Mouse (Mus musculus): ENCODE results near the gene St3gal3.

The St3gal3 gene

DNA sequence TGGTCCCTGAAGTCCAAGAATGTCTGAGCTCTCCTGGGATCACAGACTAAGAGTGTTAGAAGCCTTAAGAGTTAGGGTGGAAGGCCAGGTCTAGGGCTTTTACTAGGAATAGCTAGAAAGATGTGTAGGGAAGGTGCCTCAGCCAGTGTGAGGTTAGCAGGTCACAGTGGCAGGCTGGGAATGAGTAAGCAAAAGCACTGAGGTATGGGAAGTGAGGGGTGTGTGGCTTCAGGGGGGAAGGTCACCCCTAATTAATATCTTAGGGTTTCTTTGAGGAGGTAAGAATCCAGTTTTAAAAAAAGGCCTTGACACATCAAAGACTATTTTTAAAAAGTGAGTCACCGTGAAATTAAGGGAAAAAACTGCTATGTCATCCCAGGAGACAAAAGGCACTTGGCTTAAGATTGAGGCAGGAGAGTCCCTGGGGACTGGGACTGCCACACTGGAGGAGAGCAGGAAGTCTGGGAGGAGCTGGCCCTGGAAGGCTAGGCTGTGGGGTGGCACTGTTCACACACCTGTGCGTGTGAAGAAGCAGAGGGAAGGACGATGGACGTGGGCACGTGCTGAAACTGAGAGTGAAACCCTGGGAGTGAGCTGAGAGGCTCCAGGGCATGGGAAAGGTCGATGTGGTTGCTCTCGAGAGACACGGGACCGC is 72.8 kb downstream of the St3gal3 start:
- in situ Hi-C loops (cut with MboI; ENCODE audit: unreplicated experiment in 2 of 2): no loop called here

DNA sequence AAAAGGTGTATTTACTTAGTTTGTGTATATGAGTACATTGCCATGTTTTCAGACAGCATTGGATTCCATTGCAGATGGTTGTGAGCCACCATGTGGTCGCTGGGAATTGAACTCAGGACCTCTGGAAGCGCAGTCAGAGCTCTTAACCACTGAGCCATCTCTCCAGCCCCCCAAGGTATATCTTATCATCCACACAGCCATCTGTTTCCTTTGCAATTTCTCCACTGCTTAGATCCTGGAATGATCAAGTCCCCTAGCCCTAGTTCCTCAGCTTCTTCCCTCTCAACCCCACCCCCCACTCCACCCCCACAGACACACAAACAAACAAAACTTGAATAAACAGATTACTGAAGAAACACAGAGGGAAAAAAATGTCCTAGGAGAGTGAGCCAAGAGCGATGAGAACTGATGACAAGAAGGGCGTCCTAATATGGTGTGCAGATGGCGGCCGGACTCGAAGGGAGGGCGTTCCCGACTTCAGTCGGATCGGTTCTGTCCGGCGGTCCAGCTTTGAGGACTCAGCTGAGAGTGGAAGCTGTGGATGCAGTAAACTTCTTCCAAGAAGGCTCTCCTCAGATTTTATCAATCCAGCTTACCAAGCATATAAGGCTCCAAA is 73.7 kb downstream of the St3gal3 start:
- in situ Hi-C loops (cut with MboI; ENCODE audit: unreplicated experiment in 2 of 2): no loop called here

DNA sequence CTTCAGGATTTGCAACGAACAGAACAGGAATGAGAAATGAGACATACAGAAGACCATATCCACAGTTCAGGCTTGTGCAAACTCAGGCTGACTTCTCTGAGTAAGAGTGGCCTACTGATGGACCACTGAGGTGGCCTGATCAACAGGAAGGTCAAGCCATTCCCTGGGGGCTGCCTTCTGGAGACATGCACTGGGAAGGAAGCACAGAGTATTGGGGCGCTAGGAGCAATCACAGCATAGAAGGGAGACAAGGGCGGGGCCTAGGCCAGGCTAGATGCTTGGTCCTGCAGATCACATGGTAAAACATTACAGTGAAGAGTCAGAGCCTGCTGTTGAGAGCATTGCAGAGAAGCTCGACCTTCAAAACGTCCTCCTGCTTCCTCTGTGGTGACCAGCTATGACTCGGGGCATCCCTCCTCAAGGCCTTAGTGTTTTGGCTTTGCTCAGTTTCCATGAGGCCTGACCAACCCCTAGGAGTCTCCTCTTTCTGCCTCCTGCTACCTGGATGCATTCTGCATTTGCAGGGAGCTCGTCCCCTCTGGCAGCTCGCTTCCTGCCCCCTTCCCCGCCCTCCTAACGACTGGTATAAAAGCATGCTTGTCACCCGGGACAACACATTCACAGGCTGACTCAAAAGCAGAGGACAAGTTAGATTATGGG is 74.8 kb downstream of the St3gal3 start:
- in situ Hi-C loops (cut with MboI; ENCODE audit: unreplicated experiment in 2 of 2): no loop called here

DNA sequence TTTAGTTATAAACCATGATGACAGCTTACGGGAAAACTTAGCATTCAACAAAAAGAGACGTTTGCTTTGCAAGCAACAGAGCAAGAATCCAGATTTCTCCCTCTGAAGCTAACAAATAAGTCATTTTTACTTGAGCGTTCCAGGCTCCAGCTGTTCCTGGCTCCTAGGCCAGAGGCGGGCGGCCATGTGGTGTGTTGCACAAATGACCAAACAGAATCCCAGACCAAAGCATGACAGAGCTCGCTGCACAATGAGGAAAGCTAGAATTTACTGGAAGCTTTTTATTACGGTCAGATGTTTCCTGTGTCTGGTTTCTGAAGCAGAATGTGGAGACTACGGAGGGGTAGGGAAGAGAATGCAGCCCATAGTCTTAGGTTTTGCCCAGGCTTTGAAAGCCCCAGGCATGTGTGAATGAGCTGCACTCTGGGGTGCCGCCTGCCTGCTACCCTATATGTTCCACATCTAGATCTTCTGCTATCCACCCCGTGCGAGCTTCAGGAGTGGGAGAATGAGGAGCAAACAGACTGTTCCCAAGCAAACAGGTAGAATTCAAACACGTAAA is 76.5 kb downstream of the St3gal3 start:
- in situ Hi-C loops (cut with MboI; ENCODE audit: unreplicated experiment in 2 of 2): no loop called here

DNA sequence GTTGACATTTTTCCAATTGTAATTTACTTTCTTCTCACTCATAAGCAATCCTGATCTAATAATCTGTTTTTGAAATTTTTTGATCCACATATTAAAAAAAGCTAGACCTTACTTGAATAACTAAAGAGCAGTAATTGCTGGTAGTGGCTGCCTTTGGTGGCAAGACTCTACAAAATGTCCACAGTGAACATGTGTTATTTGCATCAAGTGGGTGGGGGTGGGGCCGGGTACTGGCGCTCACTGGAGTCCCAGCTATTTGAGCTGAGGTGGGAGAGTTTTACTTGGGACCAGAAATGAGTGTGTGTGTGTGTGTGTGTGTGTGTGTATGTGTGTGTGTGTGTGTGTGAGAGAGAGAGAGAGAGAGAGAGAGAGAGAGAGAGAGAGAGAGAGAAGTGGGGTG is 77.6 kb downstream of the St3gal3 start:
- in situ Hi-C loops (cut with MboI; ENCODE audit: unreplicated experiment in 2 of 2): no loop called here

DNA sequence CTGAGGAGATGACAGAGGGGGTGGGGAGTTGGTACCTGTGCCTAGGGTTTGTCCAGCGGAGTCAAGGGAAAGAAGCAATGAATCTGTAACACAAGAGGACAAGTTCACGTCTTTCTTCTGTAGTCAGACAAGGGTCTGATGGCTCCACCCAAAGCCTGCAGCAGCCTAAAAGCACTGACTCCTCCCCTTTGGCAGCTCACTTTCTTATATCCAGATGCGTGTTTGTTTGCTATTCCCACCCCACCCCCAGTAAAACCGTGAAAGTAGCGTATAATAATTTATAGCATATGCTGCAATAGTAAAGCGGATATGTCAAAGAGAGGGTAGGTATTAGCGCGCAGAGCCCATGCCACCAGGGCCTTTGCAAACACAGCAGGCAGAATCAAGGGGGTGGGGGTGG is 80.1 kb downstream of the St3gal3 start:
- in situ Hi-C loops (cut with MboI; ENCODE audit: unreplicated experiment in 2 of 2): no loop called here

DNA sequence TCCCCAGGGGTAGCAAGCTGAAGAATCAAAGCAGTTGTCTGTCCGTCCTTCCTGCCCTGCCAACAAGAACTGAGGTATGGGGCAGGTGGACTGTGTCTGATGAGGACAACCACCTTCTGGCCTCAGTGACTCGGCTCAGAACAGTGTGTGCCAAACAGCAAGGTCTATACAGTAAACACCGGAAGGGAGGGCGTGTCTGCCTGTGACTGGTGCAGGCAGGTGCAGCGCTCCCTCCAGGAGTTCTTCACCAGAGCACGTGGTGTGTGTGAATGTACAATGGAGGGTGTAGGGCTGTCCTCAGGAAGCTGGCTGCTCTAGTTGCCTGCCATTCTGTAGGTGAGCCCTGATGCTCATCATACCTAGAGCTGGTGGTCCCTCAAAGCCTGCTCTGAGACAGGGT is 80.8 kb downstream of the St3gal3 start:
- in situ Hi-C loops (cut with MboI; ENCODE audit: unreplicated experiment in 2 of 2): no loop called here

DNA sequence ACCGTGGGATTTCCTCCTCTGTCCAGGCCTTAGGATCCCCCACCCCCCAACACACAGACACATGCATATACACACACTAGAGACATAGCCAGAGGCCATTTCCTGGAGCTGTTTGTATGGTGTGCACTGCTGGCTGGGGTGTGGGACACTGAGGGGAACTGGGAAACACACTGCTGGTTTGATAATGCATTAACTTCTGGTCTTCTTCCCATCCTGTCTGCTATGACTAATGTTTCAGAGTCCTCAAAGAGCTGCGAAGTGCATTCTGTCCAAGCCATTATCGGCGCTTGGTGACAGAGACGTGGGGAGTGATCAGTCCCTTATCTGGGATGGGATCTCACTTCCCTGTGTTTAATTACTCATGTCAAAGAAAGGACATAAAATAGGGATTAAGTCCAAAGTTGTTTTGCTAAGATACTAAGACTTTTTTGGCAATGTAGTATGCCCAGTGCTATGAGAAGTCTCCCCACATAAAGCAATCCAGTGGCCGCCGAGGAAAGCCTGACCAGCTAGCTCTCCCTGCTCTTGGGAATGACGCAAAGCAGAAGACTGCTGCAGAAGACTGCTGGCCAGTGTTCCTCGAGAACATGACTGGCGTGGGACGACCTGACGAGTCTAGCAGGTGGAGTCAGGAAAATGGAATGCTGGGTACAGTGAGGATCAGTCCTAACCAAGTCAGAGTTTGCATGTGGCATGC is 85.0 kb downstream of the St3gal3 start:
- in situ Hi-C loops (cut with MboI; ENCODE audit: unreplicated experiment in 2 of 2): no loop called here

DNA sequence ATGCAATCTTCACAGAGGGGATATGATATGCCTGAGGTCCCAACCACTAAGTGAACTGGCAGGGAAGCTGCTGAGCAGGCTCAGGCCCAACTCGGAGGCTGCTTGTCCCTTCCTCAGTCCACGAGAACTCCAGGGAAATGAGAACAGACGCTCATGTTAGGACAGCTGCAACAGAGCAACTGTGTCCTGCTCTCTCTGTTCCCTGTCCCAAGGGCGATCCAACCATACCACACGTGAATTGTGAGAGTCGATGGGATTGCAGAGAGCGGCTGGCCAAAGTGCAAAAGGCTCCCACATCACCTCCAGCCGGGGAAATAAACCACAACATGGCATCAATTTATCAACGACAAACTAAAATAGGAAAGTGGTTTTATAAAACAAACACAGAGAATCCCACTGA is 90.2 kb downstream of the St3gal3 start:
- in situ Hi-C loops (cut with MboI; ENCODE audit: unreplicated experiment in 2 of 2): no loop called here

DNA sequence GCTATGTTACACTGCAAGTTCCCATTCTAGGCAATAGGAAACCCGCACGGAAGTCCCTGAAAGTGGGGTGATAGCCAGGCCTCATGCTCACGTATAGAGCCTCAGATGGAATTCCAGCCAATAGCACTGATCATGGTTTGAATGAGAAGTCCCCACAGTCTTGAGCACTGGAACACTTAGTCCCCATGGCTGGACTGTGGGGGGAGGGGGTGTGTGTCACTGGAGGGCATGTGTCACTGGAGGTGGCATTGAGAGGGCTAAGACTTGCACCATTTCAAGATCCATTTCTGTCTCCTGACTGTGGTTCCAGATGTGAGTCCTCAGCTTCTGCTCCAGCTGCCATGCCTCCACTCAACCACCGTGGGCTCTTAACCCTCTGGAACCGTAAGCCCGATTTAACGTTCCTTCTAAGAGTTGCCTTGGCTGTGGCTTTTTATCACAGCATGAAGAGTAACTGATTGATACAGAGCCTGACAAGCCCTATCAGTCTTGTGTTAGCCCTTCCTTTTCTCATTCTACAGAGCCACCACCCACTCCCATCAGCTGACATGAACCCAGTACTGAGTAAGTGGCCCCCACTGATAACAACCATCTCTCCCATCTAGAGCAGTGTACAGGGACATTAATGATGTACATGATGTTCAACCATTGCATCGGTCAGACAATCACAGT is 91.2 kb downstream of the St3gal3 start:
- in situ Hi-C loops (cut with MboI; ENCODE audit: unreplicated experiment in 2 of 2): no loop called here

DNA sequence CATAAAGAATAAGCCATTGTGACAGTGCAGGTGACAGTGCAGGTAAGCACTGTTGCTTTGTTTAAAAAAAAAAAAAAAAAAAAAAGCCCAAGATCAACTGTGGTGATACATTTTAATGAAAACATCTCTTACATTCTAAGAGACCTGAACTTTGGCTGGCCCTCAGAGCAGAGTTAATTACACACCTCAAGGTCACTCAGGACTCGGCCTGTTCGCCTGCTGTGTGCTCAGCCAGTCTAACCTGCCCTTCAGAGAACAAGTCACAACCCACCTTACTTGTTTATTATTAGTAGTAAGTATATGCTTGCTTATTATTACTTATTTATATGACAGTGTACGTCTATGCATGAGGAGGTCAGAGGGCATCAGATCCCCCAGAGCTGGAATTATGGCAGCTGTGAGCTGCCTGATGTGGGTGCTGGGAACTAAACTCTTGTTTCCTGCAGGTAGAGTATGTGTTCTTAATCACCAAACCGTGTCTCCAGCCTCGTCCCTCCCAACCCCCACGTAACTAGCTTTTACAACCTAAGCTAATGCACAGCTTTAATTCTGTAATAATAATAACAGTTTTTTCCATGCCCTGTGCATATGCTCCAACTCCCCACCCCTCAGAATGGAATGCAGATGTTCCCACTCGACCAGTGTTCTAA is 91.9 kb downstream of the St3gal3 start:
- in situ Hi-C loops (cut with MboI; ENCODE audit: unreplicated experiment in 2 of 2): no loop called here

DNA sequence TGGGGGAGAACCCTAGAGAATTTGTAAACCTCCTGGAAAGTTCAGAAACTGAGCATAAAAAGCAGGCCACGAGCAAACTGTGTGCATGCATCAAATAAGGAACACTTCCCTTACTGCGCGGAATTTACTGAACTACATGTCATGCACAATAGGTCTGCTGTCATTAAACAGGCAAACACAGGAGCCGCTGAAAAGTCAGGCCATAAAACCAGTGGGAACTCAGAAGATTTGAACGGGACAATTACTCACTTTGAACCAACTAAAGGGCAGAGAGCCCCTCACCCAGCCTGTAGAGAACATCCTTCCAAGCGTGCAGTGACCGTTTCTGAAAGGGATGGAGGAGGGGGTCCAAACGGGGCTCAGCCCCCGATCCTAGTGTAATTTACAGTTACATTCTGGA is 93.6 kb downstream of the St3gal3 start:
- in situ Hi-C loops (cut with MboI; ENCODE audit: unreplicated experiment in 2 of 2): no loop called here

DNA sequence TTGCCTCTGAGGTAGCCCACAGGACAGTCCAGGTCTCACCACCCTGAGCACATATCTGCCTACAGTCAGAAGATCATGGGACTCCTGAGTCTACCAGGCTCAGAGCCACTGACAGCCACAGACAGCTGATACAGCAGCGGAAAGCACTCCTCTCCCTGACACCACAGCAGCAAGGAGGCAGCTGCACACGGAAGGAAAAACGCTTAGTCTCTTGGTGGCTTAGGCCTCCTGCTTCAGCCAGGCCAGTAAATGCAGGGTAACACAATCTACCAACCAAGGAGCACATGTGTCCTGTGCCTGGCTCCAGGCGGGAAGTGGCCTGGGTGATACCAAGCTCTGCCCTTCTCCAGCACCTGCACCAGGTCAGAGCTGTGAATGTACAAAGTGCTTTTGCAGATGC is 94.1 kb downstream of the St3gal3 start:
- in situ Hi-C loops (cut with MboI; ENCODE audit: unreplicated experiment in 2 of 2): no loop called here

DNA sequence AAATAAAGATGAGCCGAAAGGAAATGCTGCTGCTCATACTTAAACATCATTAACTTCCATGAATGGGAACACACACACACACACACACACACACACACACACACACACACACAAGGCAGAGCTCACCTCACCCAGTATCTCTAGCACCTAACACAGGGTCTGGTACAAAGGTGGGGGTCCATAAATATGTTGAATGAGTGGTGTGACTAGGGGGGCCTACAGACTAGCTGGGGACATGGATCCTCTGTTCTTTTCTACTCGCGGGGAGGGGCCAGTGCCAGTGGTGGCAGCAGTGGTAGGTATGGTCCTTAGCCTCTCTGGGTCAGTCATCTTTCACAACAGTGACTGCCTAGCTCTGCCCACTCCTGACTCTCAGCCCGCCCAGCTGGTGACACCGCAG is 94.8 kb downstream of the St3gal3 start:
- in situ Hi-C loops (cut with MboI; ENCODE audit: unreplicated experiment in 2 of 2): no loop called here

DNA sequence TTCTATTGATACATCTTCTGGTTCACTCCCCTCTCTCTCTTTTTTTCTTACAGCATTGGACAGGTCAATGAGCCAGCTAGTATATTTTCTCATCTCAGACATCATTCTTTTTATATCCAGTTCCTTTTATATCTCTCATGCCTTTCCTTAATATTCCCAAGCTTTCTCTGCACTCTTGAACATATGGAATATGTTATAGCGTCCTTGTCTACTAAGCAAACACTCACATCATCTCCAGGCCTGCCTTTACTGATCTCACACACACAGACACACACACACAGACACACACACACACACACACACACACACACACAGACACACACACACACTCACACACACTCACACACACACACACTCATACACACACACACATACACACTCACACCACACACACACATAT is 96.7 kb downstream of the St3gal3 start:
- in situ Hi-C loops (cut with MboI; ENCODE audit: unreplicated experiment in 2 of 2): no loop called here

DNA sequence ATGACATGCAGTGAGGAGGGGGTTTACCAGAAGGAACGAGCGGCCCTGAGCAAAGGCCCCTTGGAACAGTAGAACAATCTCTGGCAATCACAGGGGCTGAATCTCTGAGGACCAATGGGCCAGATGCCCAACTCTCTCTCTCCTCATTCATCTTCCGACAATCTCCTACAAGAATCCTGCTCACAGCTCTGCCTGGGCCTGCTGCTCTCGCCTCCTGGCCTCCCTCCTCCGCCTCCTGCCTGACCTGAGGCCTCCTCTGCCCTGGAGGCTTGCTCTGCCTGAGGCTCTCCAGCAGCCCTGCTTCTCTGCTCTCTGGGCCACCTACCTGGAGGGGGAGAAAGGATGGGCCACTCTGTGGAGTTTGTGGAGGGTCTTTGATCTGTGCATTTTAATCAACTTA is 97.3 kb downstream of the St3gal3 start:
- in situ Hi-C loops (cut with MboI; ENCODE audit: unreplicated experiment in 2 of 2): no loop called here

DNA sequence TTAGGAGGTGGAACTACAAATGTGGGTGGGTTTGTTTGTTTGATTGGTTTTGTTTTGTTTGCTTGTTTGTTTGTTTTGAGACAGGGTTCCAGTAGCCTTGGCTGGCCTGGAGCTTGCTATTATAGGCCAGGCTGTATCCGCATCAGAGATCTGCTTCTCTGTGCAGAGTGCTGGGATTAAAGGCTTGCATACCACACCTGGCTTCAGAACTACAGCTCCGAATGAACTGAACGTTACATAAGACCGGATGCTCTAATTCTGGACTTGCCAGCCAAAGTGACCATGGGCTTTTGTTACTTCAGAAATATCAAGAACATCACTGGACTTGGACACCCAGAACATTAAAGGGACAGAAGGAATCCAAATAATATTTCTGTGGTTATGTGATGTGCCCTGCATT is 98.2 kb downstream of the St3gal3 start:
- in situ Hi-C loops (cut with MboI; ENCODE audit: unreplicated experiment in 2 of 2): no loop called here

DNA sequence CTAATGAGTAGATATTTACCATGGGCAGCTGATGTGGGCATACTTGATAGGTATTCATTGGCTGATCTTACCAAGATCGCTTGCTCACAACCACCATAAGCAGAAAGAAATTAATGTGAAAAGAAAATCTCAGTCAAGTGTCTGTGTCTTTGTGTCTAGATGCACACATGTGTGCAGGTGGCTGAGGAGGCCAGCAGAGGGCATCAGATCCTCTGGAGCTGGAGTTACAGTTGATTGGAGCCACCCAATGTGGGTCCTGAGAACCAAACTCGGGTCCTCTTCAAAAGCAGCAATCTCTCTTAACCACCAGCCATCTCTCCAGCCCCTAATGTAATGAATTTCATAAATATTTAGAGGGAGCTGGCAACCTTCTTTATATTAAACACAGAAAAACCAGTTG is 99.6 kb downstream of the St3gal3 start:
- in situ Hi-C loops (cut with MboI; ENCODE audit: unreplicated experiment in 2 of 2): no loop called here

DNA sequence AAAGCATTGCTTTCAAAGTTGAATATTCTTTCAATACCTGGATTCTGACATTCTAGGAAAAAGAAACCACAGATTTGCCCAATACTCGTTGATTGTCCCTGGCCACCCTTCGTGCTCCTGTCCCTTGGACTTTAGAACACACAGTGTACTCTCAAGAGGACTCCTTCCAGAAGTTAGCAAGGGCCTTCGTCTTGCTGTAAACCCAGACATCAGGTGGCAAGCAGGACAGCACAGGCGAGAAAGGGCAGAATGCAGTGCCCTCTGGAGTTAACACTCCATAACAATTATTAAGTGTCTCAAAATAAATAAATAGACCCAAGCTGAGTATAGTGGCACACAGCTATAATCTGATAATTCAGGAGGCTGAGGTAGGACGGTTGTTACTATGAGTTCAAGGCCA is 101.7 kb downstream of the St3gal3 start:
- in situ Hi-C loops (cut with MboI; ENCODE audit: unreplicated experiment in 2 of 2): no loop called here

DNA sequence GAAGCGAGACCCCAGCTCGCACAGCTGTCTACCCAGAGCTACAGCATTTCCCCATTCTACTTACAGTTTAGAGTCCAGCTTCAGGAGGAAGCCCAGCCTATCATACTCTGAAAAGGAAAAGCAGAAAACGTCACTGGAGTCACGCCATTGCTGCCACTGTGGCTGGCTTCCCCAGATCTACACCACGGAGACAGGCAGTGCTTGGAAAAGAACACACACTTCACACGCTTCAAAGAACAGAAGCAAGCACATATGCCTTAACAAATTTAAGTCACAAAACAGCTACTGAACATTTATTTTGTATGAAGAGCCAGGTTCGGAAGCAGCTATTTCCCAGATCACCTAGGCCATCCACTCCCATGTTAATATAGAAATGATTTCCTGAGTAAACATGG is 102.9 kb downstream of the St3gal3 start:
- in situ Hi-C loops (cut with MboI; ENCODE audit: unreplicated experiment in 2 of 2): no loop called here

Data from v-Abl transformed pro-B cells (cell line).